Mouse (Mus musculus) cerebellum, adult 11-12 months (tissue): ENCODE data around the gene Olfr642.

Source experiments
- DNase-seq: peaks from one replicate; pipeline ENCODE4 v3.0.0; 2022

Olfr642 gene

GRCm38 (mm10) chr7:104052566-104052965, at the start of gene Olfr642:
TSS of gene Olfr642 (minus strand) at chr7:104052666.
- no peak for DNase-seq

GRCm38 (mm10) chr7:104085365-104085764, 32.9 kb upstream of the Olfr642 start, which contains the start of gene Olfr645:
TSS of gene Olfr645 (minus strand) at chr7:104085465.
- DNase-seq, result no peak

GRCm38 (mm10) chr7:104071769-104072168, 19.3 kb upstream of the Olfr642 start, which contains the start of gene Olfr644:
TSS of gene Olfr644 (minus strand) at chr7:104071869.
- DNase-seq, result no peak

GRCm38 (mm10) chr7:104061345-104061744, 8.9 kb upstream of the Olfr642 start, which contains the start of gene 4930516K23Rik:
TSS of gene 4930516K23Rik (minus strand) at chr7:104061445.
- DNase-seq, result no peak

DNA sequence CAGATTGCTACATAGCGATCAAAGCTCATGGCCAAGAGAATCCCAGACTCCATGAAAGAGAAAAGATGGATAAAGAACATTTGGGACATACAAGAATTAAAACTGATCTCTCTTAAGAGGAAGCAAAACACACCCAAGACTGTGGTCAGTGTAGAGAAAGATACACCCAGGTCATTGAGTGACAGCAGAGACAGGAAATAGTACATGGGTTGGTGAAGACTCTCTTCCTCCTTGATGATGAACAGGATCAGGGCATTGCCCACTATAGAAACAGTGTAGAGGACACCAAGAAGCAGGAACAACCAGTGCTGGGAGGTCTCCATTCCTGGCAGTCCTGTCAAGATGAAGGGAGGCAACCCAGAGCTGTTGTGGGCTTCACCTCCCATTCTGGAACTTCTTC, 6.7 kb upstream of the Olfr642 start:
- DNase-seq, result no peak

DNA sequence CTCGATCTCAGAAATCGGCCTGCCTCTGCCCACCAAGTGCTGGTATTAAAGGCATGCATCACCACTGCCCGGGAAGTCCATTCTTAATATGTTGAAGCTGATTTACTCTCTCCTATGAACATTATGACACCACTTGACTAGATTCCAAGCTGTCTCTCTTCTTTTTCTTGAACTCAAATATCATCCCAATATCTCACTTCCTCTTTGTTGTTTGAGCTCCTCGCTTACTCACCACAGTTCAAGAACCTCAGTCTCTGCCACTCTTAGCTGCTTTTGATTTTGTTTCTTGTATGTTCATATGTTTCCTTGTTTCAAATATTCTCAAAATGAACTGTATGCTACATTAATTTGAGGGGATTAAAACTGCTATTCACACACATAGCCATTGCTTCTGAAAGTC, 1.7 kb downstream of the Olfr642 start:
- DNase-seq, result no peak

GRCm38 (mm10) chr7:104035145-104035544, 17.3 kb downstream of the Olfr642 start, which contains the start of gene Olfr641:
TSS of gene Olfr641 (plus strand) at chr7:104035445.
- DNase-seq, result no peak

DNA sequence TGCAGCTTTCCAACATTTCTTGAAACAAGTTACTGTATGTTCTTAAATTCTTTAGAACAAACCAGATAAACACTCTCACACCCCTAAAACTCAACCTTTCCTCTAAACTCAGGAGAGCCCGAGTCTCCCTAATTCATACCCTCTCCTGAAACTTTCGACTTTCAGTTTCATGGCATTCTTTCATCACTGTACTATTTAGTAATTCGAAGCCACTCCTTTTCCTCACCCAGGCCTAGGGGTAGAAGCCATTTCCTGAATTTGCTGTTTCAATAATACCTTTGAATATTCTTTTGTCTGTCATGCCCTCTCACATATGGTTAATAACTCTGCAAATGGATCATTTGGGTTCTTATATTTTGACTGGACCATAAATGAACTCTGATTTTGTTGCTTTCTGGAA, 25.5 kb downstream of the Olfr642 start:
- DNase-seq, result no peak

DNA sequence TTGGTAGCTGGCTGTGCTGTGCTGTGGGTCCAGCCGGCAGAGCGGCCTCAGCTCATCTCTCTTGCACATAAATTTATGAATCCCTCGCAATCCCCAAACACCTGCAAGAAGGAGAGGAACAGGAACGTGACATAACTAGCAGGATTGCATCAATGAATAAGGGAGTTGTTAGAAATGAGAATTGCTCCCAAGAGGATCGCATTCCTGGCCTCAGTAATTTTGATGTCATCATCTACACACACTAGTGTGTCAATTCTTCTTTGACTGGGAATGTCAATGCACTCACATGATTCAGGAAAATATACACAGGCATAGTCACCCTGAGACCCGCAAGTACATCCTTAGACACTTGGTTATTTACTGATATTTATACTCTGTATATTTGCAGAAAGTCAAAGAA, 27.0 kb downstream of the Olfr642 start, which contains the start of gene Olfr640:
Gene Olfr640, minus strand, starts transcription at position 101 of the 400 bp plus-strand sequence.
- DNase-seq, result no peak

GRCm38 (mm10) chr7:104021651-104022050, 30.8 kb downstream of the Olfr642 start:
- DNase-seq, result no peak

DNA sequence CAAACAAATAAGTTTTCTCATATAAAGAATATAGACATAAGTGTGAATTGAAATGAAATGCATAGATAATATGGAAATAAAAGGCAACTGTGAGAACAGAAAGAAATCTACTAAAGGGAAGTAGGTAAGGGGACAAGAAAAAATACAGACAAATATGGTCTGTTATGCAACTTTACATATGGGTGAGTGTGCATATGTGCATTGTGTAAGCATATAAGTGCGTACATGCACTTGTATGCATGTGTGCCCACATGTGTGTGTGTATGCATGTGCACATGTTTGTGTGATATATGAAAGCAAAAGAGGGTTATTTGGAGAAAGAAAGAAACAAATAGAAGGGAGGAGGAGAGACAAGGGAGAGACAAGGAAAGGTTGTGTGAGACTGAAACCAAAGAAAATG, 33.5 kb downstream of the Olfr642 start:
- no peak for DNase-seq

- no peak for DNase-seq
Measured at GRCm38 (mm10) chr7:104017203-104017602, 35.3 kb downstream of the Olfr642 start, which contains the start of gene Olfr639. TSS of gene Olfr639 (minus strand) at chr7:104017303.

GRCm38 (mm10) chr7:103999124-103999523, 53.3 kb downstream of the Olfr642 start:
- DNase-seq, result no peak

DNA sequence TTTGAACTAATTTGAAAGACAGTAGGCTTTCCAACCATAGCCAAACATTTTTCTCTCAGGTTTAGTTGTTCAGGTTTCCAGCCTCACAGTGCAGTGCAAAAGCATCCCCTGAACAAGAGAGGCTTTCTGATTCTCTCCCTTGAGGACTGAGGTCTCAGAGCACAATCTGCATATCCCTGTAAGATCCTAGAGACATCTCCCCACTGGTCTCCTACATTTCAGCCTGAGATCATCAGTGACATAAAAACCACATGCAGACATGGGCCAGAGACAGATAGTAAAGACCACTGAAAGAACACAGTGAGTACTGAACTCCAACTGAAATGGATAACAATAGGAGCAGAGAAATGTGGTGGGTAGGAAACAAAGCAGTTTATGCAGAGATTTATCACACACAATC, 54.0 kb downstream of the Olfr642 start, which contains the start of gene Olfr638:
Gene Olfr638, plus strand, starts transcription at position 301 of the 400 bp plus-strand sequence.
- no peak for DNase-seq
